Comparison of ENCODE assay signal across 10 mouse cellular contexts in the genomic region with DNA sequence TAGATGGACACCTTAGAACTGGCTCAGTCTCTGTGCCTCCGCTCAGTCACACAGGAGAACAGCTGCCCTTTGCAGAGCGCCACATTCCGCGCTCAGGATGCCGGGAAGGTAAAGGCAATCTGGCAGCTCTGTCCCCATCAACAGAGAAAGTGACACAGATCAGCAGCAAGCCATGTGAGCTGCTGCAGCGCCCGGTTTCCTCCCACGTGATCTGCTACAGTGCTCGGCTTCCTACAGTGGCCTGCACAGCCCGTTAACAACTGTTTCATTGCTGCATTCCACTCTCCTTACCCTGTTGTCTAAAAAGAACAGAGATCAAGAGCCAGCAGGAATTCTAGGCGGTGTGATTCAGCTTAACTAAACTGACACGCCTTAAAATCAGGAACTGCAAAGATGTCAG. TPM values are rescaled to one million over a fixed set of nuclear protein-coding genes. Genes with fewer than 3 reads are reported as not detected.
DNase-seq lines count a peak whose midpoint lies in the region; ATAC-seq lines count a peak whose summit lies in the region.
"Had no signal": no experiment of that assay in that cellular context is flagged by ENCODE, and none has a peak within 500 bp of the region (broad histone marks: within the 10 kb centered on the region; RNA-seq: fewer than 3 reads in every experiment).

No protein-coding gene starts in this region.

- peak; percentile 66; the same call in 1 of the 2 replicates for ATAC-seq in lung, embryonic 16.5 days (ENCODE audit: low read depth)

- H3K4me2 ChIP-seq in lung, embryonic 16.5 days (ENCODE audit: low read depth, low read length) = peak overlapping the region; percentile 11; the same call in 1 of the 2 replicates
- H3K4me2 ChIP-seq: midbrain, embryonic 12.5 days had no signal

- no peaks in the 10 kb centered on the region for H3K36me3 ChIP-seq in heart, embryonic 10.5 days
- H3K36me3 ChIP-seq in lung, embryonic 16.5 days (ENCODE audit: control insufficient read depth, insufficient read depth, low read length) = no peaks in the 10 kb centered on the region
- H3K36me3 ChIP-seq: midbrain, embryonic 12.5 days had no signal

- peak; percentile 34 for DNase-seq in adrenal gland, postnatal 14 days
- DNase-seq in adrenal gland, adult 8-10 months = no peak
- DNase-seq in left cerebral cortex, postnatal 25 days (ENCODE audit: low spot score in 2 of 2) = peak; percentile 25 to 62
- DNase-seq in left cerebral cortex, postnatal 4 days = no peak
- DNase-seq in heart, embryonic 10.5 days (ENCODE audit: low spot score) = no peak
- DNase-seq in cerebellum, postnatal 36 days = no peak
- DNase-seq in ovary, postnatal 10 days (ENCODE audit: low spot score) = no peak
- DNase-seq: cerebellum, adult 9-11 months had no signal

- no peaks in the 10 kb centered on the region for H3K9me3 ChIP-seq in heart, embryonic 10.5 days
- H3K9me3 ChIP-seq in lung, embryonic 16.5 days (ENCODE audit: control insufficient read depth, low read length) = peaks cover 4% of the 10 kb centered on the region; the same call in 1 of the 2 replicates
- H3K9me3 ChIP-seq: midbrain, embryonic 12.5 days had no signal

- intact Hi-C loops in left cerebral cortex, postnatal 25 days (cut with DNase I) = no loop called here
- intact Hi-C loops in left cerebral cortex, postnatal 4 days (cut with DNase I) = no loop called here

- H3K4me1 ChIP-seq in heart, embryonic 10.5 days = no peaks in the 10 kb centered on the region; the same call in 1 of the 2 replicates
- H3K4me1 ChIP-seq in lung, embryonic 16.5 days (replicated peaks; ENCODE audit: control insufficient read depth, insufficient read depth, low read length) = peaks cover 7% of the 10 kb centered on the region; the same call in 1 of the 2 replicates
- H3K4me1 ChIP-seq: midbrain, embryonic 12.5 days had no signal

- 53% methylated on average over 12 of the region's 12 CpGs for WGBS in heart, embryonic 10.5 days
- 52% methylated on average over 12 of the region's 12 CpGs for WGBS in lung, embryonic 16.5 days

- no peaks in the 10 kb centered on the region for H3K27me3 ChIP-seq in heart, embryonic 10.5 days (ENCODE audit: insufficient read depth, poor library complexity, severe bottlenecking)
- no peaks in the 10 kb centered on the region for H3K27me3 ChIP-seq in lung, embryonic 16.5 days (ENCODE audit: control insufficient read depth, insufficient read depth, low read depth, low read length)
- H3K27me3 ChIP-seq: midbrain, embryonic 12.5 days had no signal

- H3K27ac ChIP-seq in heart, embryonic 10.5 days = peak overlapping the region; percentile 65
- H3K27ac ChIP-seq in lung, embryonic 16.5 days (ENCODE audit: low read length) = peak overlapping the region; percentile 31; the same call in 1 of the 2 replicates
- H3K27ac ChIP-seq: midbrain, embryonic 12.5 days had no signal

- H3K9ac ChIP-seq in lung, embryonic 16.5 days (ENCODE audit: low read length) = peak overlapping the region; percentile 20; the same call in 1 of the 2 replicates
- H3K9ac ChIP-seq: midbrain, embryonic 12.5 days had no signal

- H3K4me3 ChIP-seq in heart, embryonic 10.5 days = 0 out of 2 replicates have a peak overlapping the region, but pooled peaks have one; percentile 15
- no peak overlapping the region for H3K4me3 ChIP-seq in lung, embryonic 16.5 days (ENCODE audit: low read length)
- H3K4me3 ChIP-seq: midbrain, embryonic 12.5 days had no signal

RNA-seq across cellular contexts. Expression of a gene that starts 36.0 kb away (rescaled TPM):
- total RNA-seq in adrenal gland, postnatal 14 days (2021) = 98.7 and 108 TPM in 2 replicates
- 100 to 1,000 TPM; 104 to 117 (median 108) TPM for total RNA-seq in adrenal gland, adult 8-10 months (2022)
- total RNA-seq in left cerebral cortex, postnatal 25 days (2021) = 10 to 100 TPM; 36.3 to 40.6 TPM
- 10 to 100 TPM; 32.2 TPM for total RNA-seq in left cerebral cortex, postnatal 4 days (2021)
- polyA plus RNA-seq in heart, embryonic 10.5 days (2016; fragmentation: Nextera tagmentation; extraction: Ambion mirVana) = 80.8 and 91.5 TPM in 2 replicates
- polyA plus RNA-seq in lung, embryonic 16.5 days (2015; fragmentation: Nextera tagmentation; extraction: Ambion mirVana) = 181 and 182 TPM in 2 replicates

Comparison
In these comparisons a context has a peak if more than half of its experiments do, and no peak if none do; other contexts are left out.
1. DNase-seq: peak in adrenal gland, postnatal 14 days (single experiment) and left cerebral cortex, postnatal 25 days (2 of 2); none in adrenal gland, adult 8-10 months (single experiment), left cerebral cortex, postnatal 4 days (single experiment), heart, embryonic 10.5 days (single experiment), cerebellum, postnatal 36 days (0 of 2) and ovary, postnatal 10 days (single experiment).